ENCODE assay signal across 9 mouse cellular contexts in the genomic region with DNA sequence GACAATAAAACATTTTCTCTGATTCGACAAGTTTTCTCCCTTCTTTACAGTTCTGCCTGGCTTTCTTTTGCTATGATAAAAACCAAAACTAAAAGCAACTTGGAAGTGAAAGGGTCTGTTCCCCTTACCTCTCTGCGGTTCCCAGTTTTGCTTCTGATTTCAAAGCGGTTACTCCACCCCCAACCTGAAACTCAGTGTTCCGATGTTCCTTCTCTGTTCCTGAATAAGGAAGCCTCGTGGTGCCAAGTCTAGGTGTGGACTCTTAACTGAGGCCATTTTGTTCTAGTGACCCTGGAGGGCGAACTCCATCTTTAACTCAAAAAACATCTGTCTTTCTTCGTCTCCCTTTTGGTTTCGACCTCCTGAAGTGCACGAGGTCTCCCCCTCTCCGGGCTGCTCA. TPM values are rescaled to one million over a fixed set of nuclear protein-coding genes. Genes with fewer than 3 reads are reported as not detected.
DNase-seq lines count a peak whose midpoint lies in the region; ATAC-seq and TF ChIP-seq lines count a peak whose summit lies in the region.
"Had no signal": no experiment of that assay in that cellular context is flagged by ENCODE, and none has a peak within 500 bp of the region (broad histone marks: within the 10 kb centered on the region; RNA-seq: fewer than 3 reads in every experiment).

No protein-coding gene starts in this region.

- no peaks in the 10 kb centered on the region for H3K9me3 ChIP-seq in liver, postnatal 0 days (ENCODE audit: low read length)
- no peaks in the 10 kb centered on the region for H3K9me3 ChIP-seq in liver, embryonic 12.5 days (replicated peaks)
- no peaks in the 10 kb centered on the region for H3K9me3 ChIP-seq in stomach, embryonic 15.5 days

- H3K4me2 ChIP-seq in liver, postnatal 0 days (ENCODE audit: low read depth, low read length), result peak overlapping the region; percentile 38; the same call in 1 of the 2 replicates
- no peak overlapping the region for H3K4me2 ChIP-seq in liver, embryonic 12.5 days
- peak overlapping the region; percentile 34 for H3K4me2 ChIP-seq in stomach, embryonic 15.5 days

- H3K36me3 ChIP-seq in liver, postnatal 0 days (replicated peaks; ENCODE audit: insufficient read depth, low read length), result no peaks in the 10 kb centered on the region
- no peaks in the 10 kb centered on the region for H3K36me3 ChIP-seq in liver, embryonic 12.5 days
- no peaks in the 10 kb centered on the region for H3K36me3 ChIP-seq in stomach, embryonic 15.5 days

- H3K4me1 ChIP-seq in liver, postnatal 0 days (ENCODE audit: insufficient read depth), result no peaks in the 10 kb centered on the region
- H3K4me1 ChIP-seq in liver, embryonic 12.5 days, result no peaks in the 10 kb centered on the region
- H3K4me1 ChIP-seq in stomach, embryonic 15.5 days, result no peaks in the 10 kb centered on the region; the same call in 1 of the 2 replicates

- DNase-seq in heart, adult 11 months, result peak; percentile 90
- no peak for DNase-seq in heart, postnatal 4 days
- DNase-seq in liver, postnatal 0 days, result no peak
- DNase-seq in large intestine, adult 2 months (ENCODE audit: low read depth, low spot score), result peak; percentile 36
- DNase-seq in thymus, adult 18-20 months, result no peak
- DNase-seq in thymus, postnatal 0 days (ENCODE audit: low spot score), result no peak

- ATAC-seq in liver, postnatal 0 days, result no peak
- no peak for ATAC-seq in liver, embryonic 12.5 days
- ATAC-seq in stomach, embryonic 15.5 days (ENCODE audit: insufficient read depth, low FRiP score, low read depth), result no peak

- WGBS in liver, postnatal 0 days (ENCODE audit: insufficient replicate concordance), result 52% methylated on average over 10 of the region's 10 CpGs
- 48% methylated on average over 10 of the region's 10 CpGs for WGBS in liver, embryonic 12.5 days (ENCODE audit: insufficient replicate concordance)
- WGBS in large intestine, adult 2 months, result 39% methylated on average over 10 of the region's 10 CpGs
- WGBS in stomach, embryonic 15.5 days, result 49% methylated on average over 10 of the region's 10 CpGs

- H3K27me3 ChIP-seq in liver, postnatal 0 days (ENCODE audit: insufficient read depth, low read length), result no peaks in the 10 kb centered on the region
- no peaks in the 10 kb centered on the region for H3K27me3 ChIP-seq in liver, embryonic 12.5 days (replicated peaks)
- no peaks in the 10 kb centered on the region for H3K27me3 ChIP-seq in stomach, embryonic 15.5 days (replicated peaks)

- H3K27ac ChIP-seq in liver, postnatal 0 days (ENCODE audit: low read depth), result no peak overlapping the region
- no peak overlapping the region for H3K27ac ChIP-seq in liver, embryonic 12.5 days
- no peak overlapping the region for H3K27ac ChIP-seq in stomach, embryonic 15.5 days
- H3K27ac ChIP-seq: liver, embryonic 14.5 days had no signal

- no peak overlapping the region for H3K4me3 ChIP-seq in liver, postnatal 0 days (ENCODE audit: low read depth, low read length)
- H3K4me3 ChIP-seq in liver, embryonic 12.5 days, result no peak overlapping the region
- H3K4me3 ChIP-seq in stomach, embryonic 15.5 days (replicated peaks), result no peak overlapping the region

- H3K9ac ChIP-seq in liver, postnatal 0 days (replicated peaks), result no peak overlapping the region
- H3K9ac ChIP-seq in liver, embryonic 12.5 days, result no peak overlapping the region
- no peak overlapping the region for H3K9ac ChIP-seq in stomach, embryonic 15.5 days
- H3K9ac ChIP-seq: liver, embryonic 14.5 days had no signal

- TF ChIP-seq CTCF in liver, postnatal 0 days (IDR thresholded peaks at IDR 0.05; ENCODE audit: low read depth), result no peak

- no peak for TF ChIP-seq EP300 in liver, postnatal 0 days (IDR thresholded peaks at IDR 0.05; ENCODE audit: low read depth)

RNA-seq across cellular contexts. Expression of a gene that starts 54.4 kb away (rescaled TPM):
- total RNA-seq in heart, postnatal 4 days (2021), result 10 to 100 TPM; 43.5 to 45.3 TPM
- 0.60 and 0.70 TPM in 2 replicates for polyA plus RNA-seq in liver, postnatal 0 days (2015; fragmentation: Nextera tagmentation; extraction: Ambion mirVana)
- 1.7 and 2.3 TPM in 2 replicates for polyA plus RNA-seq in liver, embryonic 12.5 days (2016; fragmentation: Nextera tagmentation; extraction: Ambion mirVana)
- 12.3 and 16.3 TPM in 2 replicates for polyA plus RNA-seq in large intestine, adult 2 months (2012; rRNA removed)
- polyA plus RNA-seq in stomach, embryonic 15.5 days (2015; fragmentation: Nextera tagmentation; extraction: Ambion mirVana), result 18.4 and 19.8 TPM in 2 replicates
- polyA plus RNA-seq in thymus, postnatal 0 days (2015; fragmentation: Nextera tagmentation; extraction: Ambion mirVana), result 2.9 and 3.0 TPM in 2 replicates

Comparison
In these comparisons a context has a peak if more than half of its experiments do, and no peak if none do; other contexts are left out.
1. DNase-seq: peak in heart, adult 11 months (single experiment) and large intestine, adult 2 months (single experiment); none in heart, postnatal 4 days (single experiment), liver, postnatal 0 days (single experiment), thymus, adult 18-20 months (0 of 2) and thymus, postnatal 0 days (single experiment).